Mouse (Mus musculus): ENCODE results near the gene Grsf1.

Grsf1 gene

GRCm38 (mm10) chr5:88688583-88689187 lies 12.7 kb upstream of the Grsf1 start:
- DNase-seq (ENCODE audit: low read depth, low spot score) = no peak

- no peak for DNase-seq (ENCODE audit: low read depth, low spot score)
Observed at GRCm38 (mm10) chr5:88687996-88688406, 12.0 kb upstream of the Grsf1 start.

GRCm38 (mm10) chr5:88685745-88686299 lies 9.9 kb upstream of the Grsf1 start:
- no peak for DNase-seq (ENCODE audit: low read depth, low spot score)

GRCm38 (mm10) chr5:88685306-88685705 lies 9.3 kb upstream of the Grsf1 start:
- no peak for DNase-seq (ENCODE audit: low read depth, low spot score)

GRCm38 (mm10) chr5:88684226-88684625 lies 8.3 kb upstream of the Grsf1 start:
- DNase-seq (ENCODE audit: low read depth, low spot score) = no peak

GRCm38 (mm10) chr5:88683706-88684105 lies 7.7 kb upstream of the Grsf1 start:
- no peak for DNase-seq (ENCODE audit: low read depth, low spot score)

GRCm38 (mm10) chr5:88680567-88680966 lies 4.6 kb upstream of the Grsf1 start:
- DNase-seq (ENCODE audit: low read depth, low spot score) = no peak

GRCm38 (mm10) chr5:88679341-88679740 lies 3.4 kb upstream of the Grsf1 start:
- no peak for DNase-seq (ENCODE audit: low read depth, low spot score)

- no peak for DNase-seq (ENCODE audit: low read depth, low spot score)
Observed at GRCm38 (mm10) chr5:88678929-88679328, 3.0 kb upstream of the Grsf1 start.

GRCm38 (mm10) chr5:88674703-88675442 lies 1.1 kb downstream of the Grsf1 start:
- DNase-seq (ENCODE audit: low read depth, low spot score) = no peak

- no peak for DNase-seq (ENCODE audit: low read depth, low spot score)
Observed at GRCm38 (mm10) chr5:88663875-88664274, 12.1 kb downstream of the Grsf1 start.

- no peak for DNase-seq (ENCODE audit: low read depth, low spot score)
Observed at GRCm38 (mm10) chr5:88663151-88663550, 12.8 kb downstream of the Grsf1 start.

- DNase-seq (ENCODE audit: low read depth, low spot score) = no peak
Observed at GRCm38 (mm10) chr5:88657868-88658267, 18.1 kb downstream of the Grsf1 start.

GRCm38 (mm10) chr5:88652589-88652988 lies 23.4 kb downstream of the Grsf1 start:
- no peak for DNase-seq (ENCODE audit: low read depth, low spot score)

GRCm38 (mm10) chr5:88649250-88650173 lies 26.5 kb downstream of the Grsf1 start:
- DNase-seq (ENCODE audit: low read depth, low spot score) = no peak

GRCm38 (mm10) chr5:88645405-88645804 lies 30.6 kb downstream of the Grsf1 start:
- DNase-seq (ENCODE audit: low read depth, low spot score) = no peak

GRCm38 (mm10) chr5:88644901-88645300 lies 31.1 kb downstream of the Grsf1 start:
- no peak for DNase-seq (ENCODE audit: low read depth, low spot score)

GRCm38 (mm10) chr5:88643491-88643890 lies 32.5 kb downstream of the Grsf1 start:
- DNase-seq (ENCODE audit: low read depth, low spot score) = no peak

- no peak for DNase-seq (ENCODE audit: low read depth, low spot score)
Observed at GRCm38 (mm10) chr5:88642786-88643185, 33.2 kb downstream of the Grsf1 start.

- no peak for DNase-seq (ENCODE audit: low read depth, low spot score)
Observed at GRCm38 (mm10) chr5:88634076-88634475, 41.9 kb downstream of the Grsf1 start.

- no peak for DNase-seq (ENCODE audit: low read depth, low spot score)
Observed at GRCm38 (mm10) chr5:88632463-88632862, 43.5 kb downstream of the Grsf1 start.

- no peak for DNase-seq (ENCODE audit: low read depth, low spot score)
Observed at GRCm38 (mm10) chr5:88631545-88631944, 44.4 kb downstream of the Grsf1 start.
